Mouse (Mus musculus): ENCODE measurements around the gene Kcmf1. TPM values are rescaled to one million over a fixed set of nuclear protein-coding genes. Genes with fewer than 3 reads are reported as not detected.
"Not testable (repeated sequence)": the region's sequence is repeated elsewhere in the genome, so short reads cannot be mapped to it uniquely, and the experiment has no call there.

Kcmf1 gene
- total RNA-seq, 2 experiments from 2014 or later, result 89.6 to 92.4 TPM

- no peak for DNase-seq
- intact Hi-C loops (cut with DNase I), result no loop called here
Measured at GRCm38 (mm10) chr6:72900952-72901351, 1.2 kb upstream of the Kcmf1 start.

GRCm38 (mm10) chr6:72899201-72899780 lies 488 bp downstream of the Kcmf1 start:
- peak; percentile 75 to 81 for DNase-seq
- intact Hi-C loops (cut with DNase I), result no loop called here

GRCm38 (mm10) chr6:72898244-72899200 lies 1.3 kb downstream of the Kcmf1 start:
- intact Hi-C loops (cut with DNase I), result no loop called here
- DNase-seq, result peak; percentile 70

DNA sequence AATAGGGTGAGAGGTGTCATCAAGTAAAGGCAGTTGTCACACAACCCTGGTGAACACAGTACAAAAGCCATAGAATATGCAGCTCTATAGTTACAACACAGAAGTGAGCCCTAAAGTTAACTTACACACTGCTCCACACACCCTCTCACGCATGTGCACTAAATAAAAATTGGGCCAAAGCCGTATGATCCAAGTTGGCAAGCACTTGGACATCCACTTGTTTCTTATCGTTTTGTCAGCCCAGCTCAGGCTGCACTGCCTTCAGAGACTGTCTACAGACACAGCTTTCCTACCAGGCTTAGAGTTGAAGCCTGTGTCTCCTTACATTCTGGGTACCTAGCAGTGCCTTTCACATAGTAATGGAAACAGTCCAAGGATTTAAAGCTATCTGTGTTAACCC lies 4.8 kb downstream of the Kcmf1 start:
- intact Hi-C loops (cut with DNase I), result loop anchor here (5.0 kb wide), 1 partner anchor 243 kb away; no protein-coding TSS in a partner anchor
- DNase-seq, result peak; percentile 56 to 64

- no peak for DNase-seq
Measured at GRCm38 (mm10) chr6:72891238-72891637, 8.5 kb downstream of the Kcmf1 start.

GRCm38 (mm10) chr6:72888655-72889054 lies 11.1 kb downstream of the Kcmf1 start:
- DNase-seq, result no peak
- intact Hi-C loops (cut with DNase I), result no loop called here

More at GRCm38 (mm10) chr6:72891238-72891637, 8.5 kb downstream of the Kcmf1 start:
- intact Hi-C loops (cut with DNase I), result loop anchor here (5.0 kb wide), 1 partner anchor 239 kb away; no protein-coding TSS in a partner anchor

GRCm38 (mm10) chr6:72885268-72885667 lies 14.5 kb downstream of the Kcmf1 start:
- intact Hi-C loops (cut with DNase I), result no loop called here
- DNase-seq, result no peak

GRCm38 (mm10) chr6:72884767-72885166 lies 15.0 kb downstream of the Kcmf1 start:
- intact Hi-C loops (cut with DNase I), result no loop called here
- no peak for DNase-seq

GRCm38 (mm10) chr6:72882661-72883458 lies 16.9 kb downstream of the Kcmf1 start:
- intact Hi-C loops (cut with DNase I), result no loop called here
- DNase-seq, result peak; percentile 45 to 59

DNA sequence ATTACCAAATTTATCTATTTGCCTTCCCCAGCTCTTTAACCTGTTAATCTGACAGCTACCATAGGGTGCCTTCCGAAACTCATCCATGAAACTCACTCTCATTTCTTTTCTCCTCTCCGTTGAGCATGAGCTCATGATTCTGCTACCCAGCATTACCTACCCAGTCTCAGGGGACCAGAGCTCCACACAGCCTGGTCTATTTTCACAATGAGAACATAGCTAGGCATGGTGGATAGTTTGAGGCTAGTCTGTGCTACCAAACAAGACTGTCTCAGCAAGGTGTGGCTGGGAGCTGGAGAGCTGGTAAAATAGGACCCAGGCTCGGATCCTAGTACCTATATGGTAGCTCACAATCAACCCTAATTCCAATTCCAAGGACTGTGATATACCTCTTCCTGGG lies 17.6 kb downstream of the Kcmf1 start:
- intact Hi-C loops (cut with DNase I), result no loop called here

GRCm38 (mm10) chr6:72881619-72881979 lies 18.2 kb downstream of the Kcmf1 start:
- intact Hi-C loops (cut with DNase I), result no loop called here
- no peak for DNase-seq

More for the DNA sequence above, 17.6 kb downstream of the Kcmf1 start:
- no peak for DNase-seq

GRCm38 (mm10) chr6:72880913-72881618 lies 18.7 kb downstream of the Kcmf1 start:
- no peak for DNase-seq
- intact Hi-C loops (cut with DNase I), result no loop called here

DNA sequence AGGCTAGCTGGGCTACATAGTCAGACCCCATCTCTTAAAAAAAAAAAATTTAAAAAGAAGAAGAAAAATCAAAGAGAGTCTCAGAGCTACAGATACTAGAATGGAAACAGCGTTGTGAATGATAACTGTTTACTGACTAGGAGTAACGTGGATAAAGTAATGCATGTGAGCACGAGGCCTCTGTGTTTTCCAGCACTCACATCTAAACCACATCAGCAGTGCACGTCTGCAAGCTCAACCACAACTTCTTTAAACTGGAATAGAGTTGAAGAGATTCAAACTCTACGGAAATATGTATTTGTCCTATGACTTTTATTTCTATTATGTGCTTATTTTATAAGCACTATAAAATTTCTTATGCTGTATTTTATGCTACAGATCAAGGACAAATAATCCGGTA lies 23.1 kb downstream of the Kcmf1 start:
- DNase-seq, result no peak
- intact Hi-C loops (cut with DNase I), result no loop called here

- DNase-seq, result peak; percentile 78 to 79
- intact Hi-C loops (cut with DNase I), result no loop called here
Measured at GRCm38 (mm10) chr6:72873338-72873737, 26.4 kb downstream of the Kcmf1 start.

- intact Hi-C loops (cut with DNase I), result no loop called here
Measured at GRCm38 (mm10) chr6:72872276-72872675, 27.5 kb downstream of the Kcmf1 start.

GRCm38 (mm10) chr6:72869601-72870000 lies 30.2 kb downstream of the Kcmf1 start:
- no peak for DNase-seq
- intact Hi-C loops (cut with DNase I), result no loop called here

More at GRCm38 (mm10) chr6:72872276-72872675, 27.5 kb downstream of the Kcmf1 start:
- DNase-seq, result no peak

DNA sequence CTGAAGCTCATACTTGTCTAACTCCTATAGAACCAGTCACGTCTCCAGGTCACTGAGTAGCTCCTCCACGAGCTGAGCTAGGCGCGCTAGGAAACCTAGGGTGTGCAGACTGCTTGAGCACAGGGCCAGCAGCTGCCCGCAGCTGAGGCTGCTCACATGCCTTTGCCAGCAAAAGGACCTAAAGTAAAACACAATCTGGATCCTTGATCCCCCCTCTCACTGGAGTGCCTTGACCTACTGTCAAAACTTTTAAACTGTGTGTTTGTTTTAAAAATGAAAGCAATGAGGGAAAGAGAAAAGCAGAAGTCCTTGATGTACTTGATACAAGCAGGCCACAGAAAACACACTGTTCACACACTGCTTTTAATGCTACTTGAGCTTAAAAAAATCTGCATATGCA lies 31.1 kb downstream of the Kcmf1 start:
- DNase-seq, result no peak
- intact Hi-C loops (cut with DNase I), result no loop called here

DNA sequence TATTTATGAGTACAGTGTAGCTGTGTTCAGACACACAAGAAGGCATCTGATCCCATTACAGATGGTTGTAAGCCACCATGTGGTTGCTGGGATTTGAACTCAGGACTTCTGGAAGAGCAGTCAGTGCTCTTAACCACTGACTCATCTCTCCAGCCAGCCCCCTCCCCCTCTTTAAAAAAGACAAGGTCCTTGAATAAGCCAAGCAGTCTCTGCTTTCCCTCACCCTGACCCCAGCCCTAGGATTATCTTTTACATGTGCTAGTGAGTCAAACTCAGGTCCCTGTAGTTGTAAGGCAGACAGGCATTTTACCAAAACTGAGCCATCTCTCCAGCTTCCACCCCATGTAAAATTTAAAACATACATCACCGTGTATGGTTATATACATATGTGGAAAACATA lies 32.0 kb downstream of the Kcmf1 start:
- DNase-seq, result no peak
- intact Hi-C loops (cut with DNase I), result no loop called here

DNA sequence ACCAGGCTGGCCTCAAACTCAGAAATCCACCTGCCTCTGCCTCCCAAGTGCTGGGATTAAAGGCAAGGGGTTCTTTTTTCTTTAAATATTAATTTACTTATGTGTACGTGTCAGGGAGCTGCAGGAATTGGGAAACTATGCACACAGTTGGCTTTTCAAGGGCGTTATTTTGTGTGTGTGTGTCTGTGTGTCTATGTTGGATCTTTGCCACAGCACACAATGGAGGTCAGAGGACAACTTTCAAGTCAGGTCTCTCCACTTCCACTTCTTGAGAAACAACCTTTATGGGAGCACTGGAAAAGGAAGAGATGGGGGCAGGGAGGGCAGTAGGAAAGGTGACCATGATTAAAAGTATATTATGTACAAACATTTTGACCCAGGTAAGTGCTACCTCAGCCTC lies 33.5 kb downstream of the Kcmf1 start:
- intact Hi-C loops (cut with DNase I), result no loop called here
- no peak for DNase-seq

DNA sequence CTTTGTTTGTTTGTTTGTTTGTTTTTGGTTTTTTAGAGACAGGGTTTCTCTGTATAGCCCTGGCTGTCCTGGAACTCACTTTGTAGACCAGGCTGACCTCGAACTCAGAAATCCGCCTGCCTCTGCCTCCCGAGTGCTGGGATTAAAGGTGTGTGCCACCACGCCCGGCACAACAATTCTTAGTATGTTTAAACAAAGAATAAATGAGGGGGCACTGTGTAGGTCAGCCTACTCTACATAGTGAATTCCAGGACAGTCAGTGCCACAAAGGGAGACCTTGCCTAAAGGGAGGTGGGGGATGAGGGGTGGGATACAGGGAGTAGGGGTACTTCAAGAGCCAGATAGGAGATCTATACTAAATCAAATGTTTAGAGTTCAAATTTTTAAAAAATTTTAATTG lies 37.1 kb downstream of the Kcmf1 start:
- intact Hi-C loops (cut with DNase I); DNase-seq: not testable (repeated sequence)

Measured in heart, postnatal 10 days (tissue).